Mouse (Mus musculus): ENCODE data around the gene Tcaf3.

The Tcaf3 gene

GRCm38 (mm10) chr6:42597592-42597991 is at the start of gene Tcaf3:
Gene Tcaf3 (minus strand): TSS chr6:42597692.
- DNase-seq (ENCODE audit: inconsistent ontology term): no peak

- peak; percentile 97 for DNase-seq (ENCODE audit: inconsistent ontology term)
Observed at GRCm38 (mm10) chr6:42644912-42645549, 47.5 kb upstream of the Tcaf3 start, which contains the start of gene Tcaf2. Gene Tcaf2 (minus strand): TSS chr6:42645254.

- DNase-seq (ENCODE audit: inconsistent ontology term): no peak
Observed at GRCm38 (mm10) chr6:42634393-42634792, 36.9 kb upstream of the Tcaf3 start.

GRCm38 (mm10) chr6:42631395-42631794 is 33.9 kb upstream of the Tcaf3 start:
- no peak for DNase-seq (ENCODE audit: inconsistent ontology term)

GRCm38 (mm10) chr6:42616904-42617303 is 19.4 kb upstream of the Tcaf3 start:
- peak; percentile 90 for DNase-seq (ENCODE audit: inconsistent ontology term)

GRCm38 (mm10) chr6:42612218-42612617 is 14.7 kb upstream of the Tcaf3 start:
- DNase-seq (ENCODE audit: inconsistent ontology term): peak; percentile 20

- no peak for DNase-seq (ENCODE audit: inconsistent ontology term)
Observed at GRCm38 (mm10) chr6:42610954-42611522, 13.5 kb upstream of the Tcaf3 start.

- DNase-seq (ENCODE audit: inconsistent ontology term): no peak
Observed at GRCm38 (mm10) chr6:42593138-42593882, 4.2 kb downstream of the Tcaf3 start.

- DNase-seq (ENCODE audit: inconsistent ontology term): no peak
Observed at GRCm38 (mm10) chr6:42586569-42586968, 10.9 kb downstream of the Tcaf3 start.

GRCm38 (mm10) chr6:42583488-42583872 is 14.0 kb downstream of the Tcaf3 start:
- peak; percentile 49 for DNase-seq (ENCODE audit: inconsistent ontology term)

- peak; percentile 69 for DNase-seq (ENCODE audit: inconsistent ontology term)
Observed at GRCm38 (mm10) chr6:42582741-42583487, 14.6 kb downstream of the Tcaf3 start.

- DNase-seq (ENCODE audit: inconsistent ontology term): peak; percentile 35
Observed at GRCm38 (mm10) chr6:42578678-42579077, 18.8 kb downstream of the Tcaf3 start.

GRCm38 (mm10) chr6:42577433-42577832 is 20.1 kb downstream of the Tcaf3 start:
- DNase-seq (ENCODE audit: inconsistent ontology term): no peak

GRCm38 (mm10) chr6:42568205-42568604 is 29.3 kb downstream of the Tcaf3 start:
- no peak for DNase-seq (ENCODE audit: inconsistent ontology term)

- DNase-seq (ENCODE audit: inconsistent ontology term): no peak
Observed at GRCm38 (mm10) chr6:42566076-42566598, 31.4 kb downstream of the Tcaf3 start.

- DNase-seq (ENCODE audit: inconsistent ontology term): no peak
Observed at GRCm38 (mm10) chr6:42562280-42562679, 35.2 kb downstream of the Tcaf3 start.

- no peak for DNase-seq (ENCODE audit: inconsistent ontology term)
Observed at GRCm38 (mm10) chr6:42560885-42561284, 36.6 kb downstream of the Tcaf3 start.

GRCm38 (mm10) chr6:42558641-42559040 is 38.9 kb downstream of the Tcaf3 start:
- no peak for DNase-seq (ENCODE audit: inconsistent ontology term)

- no peak for DNase-seq (ENCODE audit: inconsistent ontology term)
Observed at GRCm38 (mm10) chr6:42547461-42547860, 50.0 kb downstream of the Tcaf3 start, which contains the start of gene Olfr455. Gene Olfr455 (minus strand): TSS chr6:42547587.

- no peak for DNase-seq (ENCODE audit: inconsistent ontology term)
Observed at GRCm38 (mm10) chr6:42546180-42546579, 51.3 kb downstream of the Tcaf3 start.

GRCm38 (mm10) chr6:42545451-42545885 is 52.0 kb downstream of the Tcaf3 start:
- no peak for DNase-seq (ENCODE audit: inconsistent ontology term)

GRCm38 (mm10) chr6:42544846-42545245 is 52.6 kb downstream of the Tcaf3 start:
- DNase-seq (ENCODE audit: inconsistent ontology term): no peak

Data from Muller cell, postnatal 12 days (primary cell).